Mouse (Mus musculus): ENCODE data around the gene Aplf.
"Not testable (repeated sequence)": the region's sequence is repeated elsewhere in the genome, so short reads cannot be mapped to it uniquely, and the experiment has no call there.

Aplf gene

DNA sequence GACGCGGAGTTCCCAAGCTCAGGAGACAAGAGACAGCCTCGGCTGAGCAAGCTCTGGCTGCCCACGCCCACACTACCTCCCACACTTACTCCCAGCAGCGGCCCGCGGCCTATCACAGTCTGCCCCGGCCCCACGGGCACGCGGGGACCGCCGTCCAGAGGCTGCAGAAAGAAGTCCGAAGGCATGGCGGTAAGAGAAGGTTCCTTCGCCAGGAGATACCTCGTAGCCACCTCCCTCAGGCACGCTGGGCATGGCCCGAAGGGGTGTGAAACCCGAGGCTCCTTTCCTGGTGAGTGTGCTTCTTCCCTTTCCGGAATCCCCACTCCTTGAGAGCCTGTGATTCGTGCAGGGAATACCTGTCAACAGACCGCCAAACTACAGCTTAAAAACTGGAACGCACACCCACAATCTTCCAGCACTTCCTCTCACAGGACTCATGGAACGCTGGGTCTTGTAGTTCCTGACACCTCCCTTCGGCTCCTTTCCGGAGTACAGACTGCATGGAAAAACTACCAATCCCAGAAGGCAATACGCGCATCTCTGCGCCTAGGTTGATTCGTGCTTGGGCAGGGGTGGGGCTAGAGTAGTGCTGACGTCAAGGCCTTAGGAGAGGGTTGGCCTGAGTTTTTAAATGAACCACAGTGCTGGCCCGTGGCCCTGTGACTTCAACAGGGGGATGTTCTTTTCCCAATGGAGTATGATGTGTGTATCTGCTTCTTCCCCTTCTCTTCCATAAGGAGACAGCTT lies at the start of gene Aplf:
TSS of gene Aplf (minus strand) at position 423 of the 747 bp plus-strand sequence.
- DNase-seq (ENCODE audit: low spot score), result peak; percentile 91

DNA sequence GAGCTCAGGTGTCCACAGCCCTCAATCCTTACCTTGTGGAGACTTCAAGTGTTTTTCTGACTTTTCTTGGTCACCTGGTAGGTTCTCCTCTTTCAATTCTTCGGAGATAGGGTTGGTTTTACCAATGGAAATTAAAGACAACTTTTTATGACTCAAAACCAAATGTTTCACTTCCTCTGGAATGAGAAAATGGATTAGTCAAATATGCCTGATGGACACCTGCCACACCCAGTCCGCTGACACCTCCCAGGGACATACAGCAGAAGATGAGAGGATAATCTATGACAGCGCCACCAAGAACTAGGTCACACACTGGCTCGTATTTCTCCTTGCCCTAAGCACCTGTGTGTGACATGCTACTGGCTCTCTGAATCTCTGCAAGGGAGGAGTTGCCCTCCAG lies 42.1 kb upstream of the Aplf start:
- no peak for DNase-seq (ENCODE audit: low spot score)

DNA sequence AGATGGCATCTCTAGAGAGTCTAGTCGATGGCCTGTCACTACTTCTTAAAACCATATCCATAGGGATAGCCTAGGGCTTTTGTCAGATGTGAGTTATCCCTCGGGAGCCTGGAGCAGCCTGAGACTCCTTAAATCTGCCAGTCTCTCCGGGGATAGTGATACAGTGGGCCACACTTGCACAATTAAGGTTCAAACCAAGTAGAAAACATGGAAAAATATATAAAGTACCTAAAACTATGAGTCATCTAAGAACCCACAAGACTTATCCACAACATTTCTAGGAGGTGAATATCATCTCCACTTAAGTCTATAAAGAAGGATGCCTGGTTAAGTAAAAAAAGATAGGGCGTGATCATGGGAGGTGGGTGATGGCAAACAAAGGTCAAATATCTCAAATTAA lies 40.3 kb upstream of the Aplf start:
- DNase-seq (ENCODE audit: low spot score), result no peak

DNA sequence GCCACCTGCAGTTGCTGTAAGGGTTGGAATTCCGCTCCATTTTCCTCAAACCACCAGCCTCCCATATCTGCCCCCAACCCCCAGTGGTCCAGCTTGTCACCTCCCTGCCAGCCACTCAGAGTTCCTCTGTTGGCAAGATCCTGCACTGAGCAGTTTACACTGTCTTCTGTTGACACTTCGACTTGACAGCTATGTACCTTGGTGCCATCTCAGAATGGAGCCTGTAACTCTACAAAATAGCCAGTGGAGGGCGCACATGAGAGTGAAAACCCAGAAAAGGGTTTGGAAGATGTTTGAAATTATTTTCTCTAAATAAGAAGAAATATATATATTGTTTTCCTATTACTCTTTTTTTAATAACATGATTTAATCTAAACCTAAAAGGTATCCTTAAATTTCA lies 34.3 kb upstream of the Aplf start:
- DNase-seq (ENCODE audit: low spot score), result no peak

DNA sequence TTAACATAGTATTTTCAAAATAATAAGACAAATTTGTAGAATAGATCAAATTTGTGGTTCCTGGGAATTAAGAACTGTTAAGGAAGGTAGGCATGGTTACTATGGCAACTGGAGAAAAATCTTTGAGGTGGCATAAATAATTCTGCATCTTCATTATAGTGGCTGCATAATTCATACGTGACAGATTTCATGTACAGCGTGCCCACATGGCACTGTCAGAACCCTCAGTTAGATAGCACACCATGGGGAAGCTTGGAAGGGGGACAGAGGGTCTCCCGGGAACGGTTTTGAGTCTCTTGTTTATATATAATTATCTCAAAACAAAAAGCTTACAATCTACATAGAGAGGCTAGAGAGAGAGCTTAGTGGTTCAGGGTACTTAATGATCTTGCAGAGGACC lies 24.6 kb upstream of the Aplf start:
- no peak for DNase-seq (ENCODE audit: low spot score)

DNA sequence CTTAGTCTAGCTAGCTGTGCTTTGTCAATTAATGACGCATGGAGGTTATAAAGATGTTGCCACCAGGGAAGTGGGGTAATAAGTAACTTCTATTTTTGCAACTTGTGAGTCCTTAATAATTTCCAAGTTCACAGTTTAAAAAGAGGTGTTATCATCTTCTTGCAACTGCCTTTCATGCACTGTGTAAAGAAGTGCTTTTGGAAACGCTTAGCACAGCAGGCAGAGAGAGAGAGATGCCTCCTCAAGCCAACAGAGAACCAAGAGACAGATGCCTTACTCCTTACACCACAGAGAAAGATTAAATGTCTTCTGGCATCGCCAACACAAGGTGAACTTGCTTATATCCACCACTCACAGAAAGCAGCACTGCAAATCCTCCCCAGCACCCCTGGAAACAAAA lies 24.0 kb upstream of the Aplf start:
- DNase-seq (ENCODE audit: low spot score), result no peak

DNA sequence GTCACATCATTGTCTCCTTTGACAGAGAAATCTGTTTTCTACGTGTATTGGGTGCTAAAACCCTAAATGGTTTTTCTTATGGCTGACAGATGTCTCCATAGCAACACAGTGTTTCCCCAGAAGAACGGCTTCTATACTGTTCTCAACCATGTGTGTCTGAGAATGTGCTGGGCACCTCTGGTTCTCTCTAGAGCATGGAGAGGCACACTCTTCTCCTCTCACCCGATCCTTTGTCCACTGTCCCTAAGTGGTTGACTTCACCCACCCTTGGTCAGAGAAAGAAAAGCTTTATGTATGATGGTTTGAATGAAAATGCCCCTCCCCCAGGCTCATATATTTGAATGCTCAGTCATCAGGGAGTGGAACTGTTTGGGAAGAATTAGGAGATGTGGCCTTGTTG lies 8.4 kb upstream of the Aplf start:
- DNase-seq (ENCODE audit: low spot score), result no peak

DNA sequence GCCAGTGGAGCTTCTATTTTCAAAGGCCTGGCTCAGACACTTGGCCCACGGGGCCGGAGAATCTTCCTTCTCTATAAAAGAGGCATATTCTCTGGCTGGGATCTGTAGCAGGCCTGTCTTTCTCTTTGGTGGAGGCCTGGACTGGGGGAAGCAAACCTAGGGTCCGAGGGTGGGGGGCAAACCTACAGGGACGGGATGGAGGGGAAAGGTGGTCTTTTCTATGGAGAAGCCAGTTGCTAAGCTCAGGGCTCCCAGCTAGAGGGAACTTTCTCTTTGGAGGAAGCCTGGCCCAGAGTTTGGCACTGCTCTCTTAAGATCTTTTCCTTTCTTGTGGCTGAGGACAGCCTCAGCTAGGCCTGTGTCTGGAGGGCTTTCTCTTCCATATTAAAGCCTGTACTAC lies 668 bp upstream of the Aplf start:
- no peak for DNase-seq (ENCODE audit: low spot score)

DNA sequence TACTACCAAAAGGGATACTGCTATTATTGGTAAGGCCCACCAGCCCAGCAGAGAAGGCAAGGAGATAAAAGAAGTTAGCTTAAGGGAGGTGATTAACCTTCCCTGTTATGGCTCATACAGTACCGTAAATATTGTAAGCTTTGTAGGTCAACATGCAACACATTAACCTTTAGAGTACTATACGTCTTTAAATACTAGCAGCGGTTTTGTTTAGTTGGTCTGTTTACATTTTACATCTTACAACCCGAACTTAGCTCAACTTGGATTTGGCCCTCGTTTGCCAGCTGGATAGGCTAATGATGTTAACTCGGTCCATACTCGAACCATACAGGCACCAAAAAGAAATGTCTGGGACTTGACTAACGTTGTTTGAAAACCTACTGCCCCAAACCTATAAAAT lies 640 bp downstream of the Aplf start:
- no peak for DNase-seq (ENCODE audit: low spot score)

DNA sequence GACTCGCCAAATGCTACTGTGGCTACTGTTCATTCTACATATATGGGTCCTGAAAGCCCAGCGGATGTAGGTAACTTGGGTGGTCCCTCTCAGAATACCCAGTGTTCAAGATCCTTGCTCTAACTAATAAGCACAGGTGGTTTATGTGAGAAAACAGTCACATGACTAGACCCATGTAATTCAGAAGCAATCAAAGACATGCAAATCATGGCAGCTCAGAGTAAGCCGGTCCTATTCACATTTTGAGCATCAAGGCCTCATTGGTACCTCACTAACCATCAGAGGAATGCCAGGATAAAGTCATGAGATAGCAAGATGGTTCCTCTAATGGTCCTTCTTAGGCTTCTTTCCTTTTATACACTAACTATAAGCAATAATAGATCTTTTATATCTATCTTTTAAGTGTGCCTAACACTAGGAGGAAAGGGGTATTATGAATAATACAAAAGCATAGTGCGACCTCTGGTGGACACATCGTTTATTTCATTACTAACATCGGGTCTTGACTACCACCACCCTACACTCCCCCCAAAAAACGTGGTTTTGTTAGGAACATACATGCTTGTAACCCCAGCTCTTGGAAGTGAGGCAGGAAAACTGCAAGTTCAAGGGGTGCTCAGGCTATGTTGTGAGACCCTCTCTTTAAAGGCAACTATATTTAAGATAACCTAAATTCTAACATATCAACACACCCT lies 2.0 kb downstream of the Aplf start:
- peak; percentile 52 for DNase-seq (ENCODE audit: low spot score)

DNA sequence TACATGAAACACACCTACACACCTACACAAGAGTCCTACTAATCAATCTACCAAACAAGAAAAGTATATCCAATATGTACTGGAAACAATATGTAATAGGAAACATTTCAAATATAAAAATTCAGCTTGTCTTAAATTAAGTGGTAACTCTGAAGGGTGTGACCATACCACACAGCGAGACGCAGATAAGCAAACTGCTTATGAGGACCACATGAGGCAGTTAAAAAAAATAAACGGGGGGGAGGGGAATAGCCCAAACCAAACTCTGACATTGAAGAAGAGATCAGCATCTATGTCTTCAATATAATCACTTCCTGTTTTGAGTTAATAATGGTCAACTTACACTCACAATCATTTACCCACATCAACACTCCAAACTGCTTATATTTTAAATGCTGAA lies 3.3 kb downstream of the Aplf start:
- no peak for DNase-seq (ENCODE audit: low spot score)

DNA sequence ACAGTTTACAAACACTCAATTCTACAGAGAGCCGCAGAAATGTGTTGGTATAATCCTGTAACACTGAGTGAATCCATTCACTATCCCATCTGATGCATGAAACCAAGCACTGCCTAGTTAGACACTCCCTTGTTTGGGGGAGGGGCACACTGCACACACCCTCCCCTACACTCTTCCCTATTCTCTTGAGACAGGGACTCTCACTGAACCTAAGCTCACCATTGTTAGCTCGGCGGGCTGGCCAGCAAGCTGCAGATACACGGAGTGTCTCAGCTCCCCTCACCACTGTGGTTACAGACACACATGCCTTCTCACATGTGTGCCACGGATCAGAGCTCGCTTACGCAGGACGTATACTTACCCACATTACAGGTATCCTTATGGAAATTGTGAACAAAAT lies 4.2 kb downstream of the Aplf start:
- no peak for DNase-seq (ENCODE audit: low spot score)

DNA sequence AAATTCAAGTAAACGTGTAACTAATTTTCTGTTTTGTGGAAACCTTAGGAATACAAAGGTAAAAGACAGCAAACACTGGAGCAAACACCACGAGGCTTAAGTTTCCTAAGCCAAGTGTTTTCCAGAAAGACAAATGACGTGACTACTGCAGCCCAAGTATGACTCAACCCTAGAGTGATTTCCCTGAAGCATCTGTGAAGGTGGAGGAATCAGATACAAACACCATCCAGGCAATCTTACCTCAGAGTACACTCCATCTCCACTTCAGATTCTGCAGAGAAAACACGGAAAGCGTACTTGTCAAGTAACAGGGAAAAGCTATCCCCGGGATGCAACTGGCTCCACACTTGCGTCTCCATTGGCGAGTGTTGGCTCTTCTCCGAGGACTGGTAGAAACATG lies 8.5 kb downstream of the Aplf start:
- no peak for DNase-seq (ENCODE audit: low spot score)

DNA sequence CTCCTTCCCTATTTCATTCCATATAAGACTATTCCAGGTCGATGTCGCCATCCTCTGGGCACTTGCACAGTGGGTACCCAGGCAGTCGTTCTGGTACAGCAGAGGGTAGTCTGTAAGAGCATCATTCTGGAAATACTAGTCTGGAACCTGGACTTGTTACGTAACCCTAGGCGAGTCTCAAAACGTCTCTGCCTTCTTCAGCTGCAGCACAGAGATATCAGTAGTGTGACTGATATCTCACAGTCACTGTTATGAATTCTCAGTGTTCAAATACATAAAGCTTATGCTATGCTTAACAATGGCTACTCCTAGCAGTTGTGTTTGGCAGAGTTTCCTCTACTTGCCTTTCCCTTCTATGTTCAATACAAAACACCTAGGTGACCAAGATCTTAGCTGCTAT lies 9.8 kb downstream of the Aplf start:
- no peak for DNase-seq (ENCODE audit: low spot score)

DNA sequence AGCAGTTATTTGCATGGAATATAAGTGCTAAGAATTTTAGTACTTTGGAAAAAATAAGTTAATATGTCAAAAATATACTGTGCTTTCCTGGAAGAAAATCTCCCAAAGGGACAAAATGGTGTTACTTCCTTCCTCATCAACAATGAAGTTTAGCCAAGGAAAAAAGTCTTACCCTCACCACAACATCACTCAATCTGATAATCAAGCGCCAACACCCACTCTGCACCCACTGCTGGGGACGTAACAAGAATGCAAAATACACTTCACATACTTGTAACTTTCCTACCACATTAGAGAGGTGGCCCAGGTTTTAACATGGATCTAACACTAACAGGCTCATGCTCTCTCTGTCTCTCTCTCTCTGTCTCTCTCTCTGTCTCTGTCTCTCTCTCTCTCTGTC lies 10.3 kb downstream of the Aplf start:
- DNase-seq (ENCODE audit: low spot score), result no peak

DNA sequence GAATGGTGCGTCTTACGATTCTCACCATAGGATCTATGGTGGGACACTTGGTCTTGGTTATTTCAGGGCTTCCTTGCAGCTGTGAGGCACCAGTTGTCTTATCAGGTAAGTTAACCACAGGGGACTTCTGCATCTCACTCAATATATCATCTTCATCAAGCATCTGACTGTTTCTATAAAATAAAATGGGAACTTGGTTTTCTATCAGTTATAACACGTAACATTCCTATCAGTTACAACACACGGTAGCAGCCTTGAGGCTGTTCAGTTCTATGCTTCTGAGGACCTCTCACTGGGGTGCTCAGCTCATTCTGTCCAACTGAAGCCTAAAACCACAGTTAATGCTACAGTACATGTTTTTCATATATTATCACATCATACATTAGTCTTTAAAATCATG lies 13.2 kb downstream of the Aplf start:
- no peak for DNase-seq (ENCODE audit: low spot score)

DNA sequence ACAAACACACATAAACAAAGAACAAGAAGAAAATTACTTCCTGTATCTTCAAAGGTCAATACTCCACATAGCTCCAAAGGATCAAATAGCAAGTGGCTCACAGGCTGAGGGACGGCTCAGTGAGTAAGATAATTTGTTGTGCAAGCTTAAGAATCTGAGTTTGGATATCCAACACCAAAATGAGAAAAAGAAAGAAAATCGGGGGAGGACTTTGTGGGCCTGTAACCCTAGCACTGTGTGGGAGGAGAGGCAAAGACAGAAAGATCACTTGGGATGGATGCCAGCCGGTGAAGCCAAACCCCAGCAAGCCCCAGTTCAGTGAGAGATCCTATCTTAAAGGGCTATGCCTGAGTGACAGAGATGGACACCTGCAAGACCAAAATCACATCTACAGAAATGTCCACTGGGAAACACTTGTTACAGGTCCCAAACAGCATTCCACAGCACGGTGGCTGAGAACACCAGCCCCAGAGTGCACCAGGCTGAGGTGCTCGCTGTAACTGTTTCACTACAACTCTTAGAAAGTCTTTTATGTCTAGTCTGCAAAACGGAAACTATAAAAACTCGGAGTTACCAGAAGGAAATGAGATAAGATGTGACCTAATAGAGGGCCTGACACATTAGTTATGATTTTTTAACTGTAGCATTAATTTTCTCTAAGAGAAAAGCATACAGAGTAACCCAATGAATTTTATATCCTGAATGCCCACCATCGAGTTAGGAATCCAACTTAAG lies 17.9 kb downstream of the Aplf start:
- no peak for DNase-seq (ENCODE audit: low spot score)

DNA sequence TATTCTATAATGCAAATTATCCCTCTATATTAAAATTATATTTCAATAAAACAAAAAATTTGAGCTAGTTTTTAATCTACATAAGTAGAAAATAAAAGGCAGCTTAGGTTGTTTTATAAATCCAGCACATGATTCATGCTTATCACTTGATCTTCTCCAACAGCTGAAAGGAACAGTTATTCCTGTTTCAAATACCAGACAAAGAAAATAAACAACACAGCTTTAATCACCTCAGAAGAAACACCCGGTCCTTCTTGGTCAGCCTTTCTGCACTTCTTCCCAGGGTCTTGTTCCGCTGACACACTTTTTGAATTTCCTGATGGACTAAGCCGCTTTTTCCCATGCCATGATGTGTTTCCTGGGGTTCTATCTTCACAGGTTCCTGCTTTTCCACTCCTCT lies 18.5 kb downstream of the Aplf start:
- no peak for DNase-seq (ENCODE audit: low spot score)

DNA sequence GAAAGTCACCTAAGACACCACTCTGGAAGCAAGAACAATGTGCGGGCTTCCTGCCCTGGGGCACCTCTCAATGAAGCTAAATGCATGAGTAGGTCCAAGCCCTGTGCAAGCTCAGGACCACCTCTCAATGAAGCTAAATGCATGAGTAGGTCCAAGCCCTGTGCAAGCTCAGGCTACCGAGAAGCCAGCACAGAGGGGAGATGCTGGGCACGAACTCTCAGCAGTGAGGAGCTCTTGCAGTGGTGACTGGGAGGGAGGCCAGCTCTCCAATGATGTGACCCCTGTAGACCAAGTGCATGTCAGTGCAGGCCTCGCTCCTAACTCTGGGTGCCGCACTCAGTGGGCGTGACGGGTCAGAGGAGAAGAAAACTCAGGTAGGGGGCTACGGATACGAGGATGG lies 19.3 kb downstream of the Aplf start:
- no peak for DNase-seq (ENCODE audit: low spot score)

DNA sequence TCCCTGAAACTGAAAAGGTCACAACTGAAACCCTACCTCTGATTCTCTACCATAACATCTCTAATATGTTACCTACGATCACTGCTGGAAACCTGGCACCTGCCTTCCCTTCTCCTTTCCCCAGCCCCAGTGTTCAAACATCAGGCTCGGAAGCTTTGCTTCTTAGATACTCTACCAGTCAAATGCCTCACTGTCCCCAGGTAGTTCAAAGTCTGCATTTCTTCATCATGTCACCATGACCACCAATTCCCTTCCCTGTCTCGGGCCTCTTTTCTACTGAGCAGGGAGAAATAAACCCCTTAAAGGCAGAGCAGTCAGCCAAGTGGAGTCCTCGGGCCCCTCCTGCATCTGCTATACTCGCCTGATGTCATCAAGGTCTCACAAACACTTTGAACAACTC lies 20.2 kb downstream of the Aplf start:
- DNase-seq (ENCODE audit: low spot score), result no peak

DNA sequence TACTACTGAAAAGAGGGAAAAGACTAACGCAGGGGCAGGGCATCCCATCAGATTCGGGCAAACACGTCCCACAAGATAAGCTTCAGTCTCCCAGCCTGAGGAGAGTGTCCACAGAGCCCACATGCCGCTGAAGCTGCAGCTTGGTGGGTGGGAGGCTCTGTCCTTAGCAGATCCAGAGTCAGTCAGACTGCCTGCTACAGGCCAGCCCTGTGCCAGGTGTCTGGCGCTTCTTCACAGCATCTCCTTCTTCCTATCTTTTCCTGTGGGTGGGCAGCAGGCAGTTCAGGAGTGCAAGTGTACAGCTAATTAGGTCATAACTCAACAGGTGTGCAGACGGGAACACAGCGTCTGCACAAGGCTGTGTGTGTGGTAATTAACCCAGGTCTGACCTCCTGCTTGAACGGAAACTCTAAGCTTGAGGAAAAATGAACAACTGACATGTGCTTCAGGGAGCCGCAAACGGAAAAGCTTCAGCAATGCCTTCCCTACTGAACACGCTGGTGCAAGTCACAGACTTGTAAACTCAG lies 33.8 kb downstream of the Aplf start:
- DNase-seq (ENCODE audit: low spot score), result no peak

DNA sequence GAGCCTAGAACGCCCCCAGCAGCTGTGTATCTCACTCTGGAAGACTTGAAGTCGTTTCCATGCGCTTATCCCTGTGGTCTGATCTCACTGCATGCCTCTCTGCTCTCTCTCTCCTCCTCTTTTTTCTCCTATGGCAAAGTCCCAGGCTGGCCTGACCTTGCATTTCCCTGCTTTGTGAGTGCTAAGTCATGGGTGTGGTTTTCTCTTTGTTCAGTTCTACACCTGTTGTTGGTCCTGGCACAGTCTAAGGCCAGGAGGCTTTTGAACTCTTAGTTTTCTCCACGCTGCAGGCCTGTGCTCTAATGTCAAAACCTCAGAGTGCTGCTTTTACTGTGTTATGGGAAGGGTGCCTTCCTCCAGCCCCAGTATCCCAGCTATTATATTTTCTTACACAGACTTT lies 39.8 kb downstream of the Aplf start:
- DNase-seq (ENCODE audit: low spot score), result no peak

DNA sequence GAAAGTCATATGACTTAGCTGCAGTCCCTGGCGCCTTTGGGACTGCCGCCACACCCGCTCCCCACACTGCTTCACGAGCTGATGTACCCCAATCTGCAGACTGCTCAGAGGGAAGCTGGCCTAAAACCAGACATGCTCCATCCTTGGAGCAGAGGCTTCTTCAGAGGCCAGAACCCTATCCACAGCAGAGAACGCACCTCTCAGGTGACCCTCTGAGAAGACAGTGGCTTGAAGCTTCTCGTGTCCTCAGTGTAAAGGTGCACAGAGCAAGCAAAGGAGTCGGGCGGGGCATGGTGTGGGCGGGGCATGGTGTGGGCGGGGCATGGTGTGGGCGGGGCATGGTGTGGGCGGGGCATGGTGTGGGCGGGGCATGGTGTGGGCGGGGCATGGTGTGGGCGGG lies 43.1 kb downstream of the Aplf start:
- not testable (repeated sequence) for DNase-seq (ENCODE audit: low spot score)

Measured in T-cell, adult 2 months (primary cell).